8 mouse cellular contexts compared by ENCODE assay signal in the genomic region with DNA sequence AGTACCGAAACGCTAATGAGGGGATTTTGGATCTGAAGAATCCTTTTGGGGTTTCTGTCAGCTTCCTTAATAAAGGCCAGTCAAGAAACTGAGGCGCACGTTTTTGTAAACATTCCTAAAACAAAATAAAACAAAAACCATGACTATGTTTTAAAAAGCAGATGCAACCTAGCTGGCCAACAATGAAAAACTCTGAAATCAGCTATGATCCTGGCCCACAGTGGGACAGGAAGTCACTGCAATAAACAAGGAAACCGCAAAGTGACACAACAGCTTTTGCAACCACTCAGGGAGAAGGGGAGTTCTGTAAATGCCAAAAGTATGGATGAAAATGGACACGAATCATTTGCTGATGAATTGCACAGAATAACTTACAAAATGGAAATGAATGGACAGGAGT. TPM values are rescaled to one million over a fixed set of nuclear protein-coding genes. Genes with fewer than 3 reads are reported as not detected.
DNase-seq lines count a peak whose midpoint lies in the region; ATAC-seq lines count a peak whose summit lies in the region.

No protein-coding gene starts in this region.

- no peak for ATAC-seq in kidney, embryonic 14.5 days (ENCODE audit: low FRiP score, low TSS enrichment)
- ATAC-seq in common myeloid progenitor, adult 5-6 weeks (replicated peaks; ENCODE audit: low read depth, poor library complexity, severe bottlenecking), result peak; percentile 22; the same call in 1 of the 2 replicates
- no peak for ATAC-seq in intestine, embryonic 15.5 days
- no peak for ATAC-seq in midbrain, embryonic 16.5 days

- peaks cover 14% of the 10 kb centered on the region; the same call in 1 of the 2 replicates for H3K4me1 ChIP-seq in kidney, embryonic 14.5 days (ENCODE audit: control insufficient read depth, insufficient read depth, low read length)
- peaks cover 7% of the 10 kb centered on the region for H3K4me1 ChIP-seq in intestine, embryonic 15.5 days (replicated peaks)
- peaks cover 19% of the 10 kb centered on the region for H3K4me1 ChIP-seq in midbrain, embryonic 16.5 days (ENCODE audit: control insufficient read depth, insufficient read depth, low read length)

- H3K9ac ChIP-seq in kidney, embryonic 14.5 days (ENCODE audit: low read depth, low read length), result no peak overlapping the region
- H3K9ac ChIP-seq in intestine, embryonic 15.5 days, result no peak overlapping the region
- no peak overlapping the region for H3K9ac ChIP-seq in midbrain, embryonic 16.5 days (ENCODE audit: low read depth, low read length)

- 11% methylated on average over 6 of the region's 6 CpGs for WGBS in kidney, embryonic 14.5 days
- 11% methylated on average over 6 of the region's 6 CpGs for WGBS in intestine, embryonic 15.5 days
- 15% methylated on average over 6 of the region's 6 CpGs for WGBS in midbrain, embryonic 16.5 days

- H3K9me3 ChIP-seq in kidney, embryonic 14.5 days (ENCODE audit: control insufficient read depth, low read length), result no peaks in the 10 kb centered on the region
- no peaks in the 10 kb centered on the region for H3K9me3 ChIP-seq in intestine, embryonic 15.5 days
- no peaks in the 10 kb centered on the region for H3K9me3 ChIP-seq in midbrain, embryonic 16.5 days (replicated peaks; ENCODE audit: control insufficient read depth, low read length, poor library complexity, severe bottlenecking)

- no peak overlapping the region for H3K27ac ChIP-seq in kidney, embryonic 14.5 days (ENCODE audit: low read depth, low read length)
- peak overlapping the region; percentile 23; the same call in 1 of the 2 replicates for H3K27ac ChIP-seq in intestine, embryonic 15.5 days
- H3K27ac ChIP-seq in midbrain, embryonic 16.5 days (ENCODE audit: low read length), result no peak overlapping the region

- DNase-seq in kidney, postnatal 14 days, result no peak
- DNase-seq in c-Kit-positive CD71-positive TER-119-positive erythroid progenitor cells, embryonic 14.5 days (ENCODE audit: low spot score), result no peak
- DNase-seq in thymus, postnatal 10 days (ENCODE audit: low spot score in 2 of 2), result no peak
- DNase-seq in kidney, adult 18-20 months, result no peak

- no peaks in the 10 kb centered on the region for H3K36me3 ChIP-seq in kidney, embryonic 14.5 days (ENCODE audit: control insufficient read depth, insufficient read depth, low read length)
- no peaks in the 10 kb centered on the region for H3K36me3 ChIP-seq in intestine, embryonic 15.5 days
- no peaks in the 10 kb centered on the region for H3K36me3 ChIP-seq in midbrain, embryonic 16.5 days (ENCODE audit: control insufficient read depth, insufficient read depth, low read length)

- H3K27me3 ChIP-seq in kidney, embryonic 14.5 days (ENCODE audit: control insufficient read depth, insufficient read depth, low read length), result no peaks in the 10 kb centered on the region
- no peaks in the 10 kb centered on the region for H3K27me3 ChIP-seq in intestine, embryonic 15.5 days (replicated peaks)
- H3K27me3 ChIP-seq in midbrain, embryonic 16.5 days (ENCODE audit: control insufficient read depth, insufficient read depth, low read depth, low read length), result 0 out of 2 replicates have a peak, but pooled peaks cover under 1% of the 10 kb centered on the region

- H3K4me2 ChIP-seq in kidney, embryonic 14.5 days (replicated peaks; ENCODE audit: low read depth, low read length), result peak overlapping the region; percentile 88
- H3K4me2 ChIP-seq in intestine, embryonic 15.5 days (replicated peaks), result peak overlapping the region; percentile 82
- peak overlapping the region; percentile 68 for H3K4me2 ChIP-seq in midbrain, embryonic 16.5 days (ENCODE audit: low read length)

- H3K4me3 ChIP-seq in kidney, embryonic 14.5 days (ENCODE audit: low read length), result peak overlapping the region; percentile 55
- H3K4me3 ChIP-seq in intestine, embryonic 15.5 days (replicated peaks), result peak overlapping the region; percentile 47
- peak overlapping the region; percentile 46 for H3K4me3 ChIP-seq in midbrain, embryonic 16.5 days (ENCODE audit: low read depth, low read length)

RNA-seq across cellular contexts. Expression of a gene that starts 5.4 kb away (rescaled TPM):
- polyA plus RNA-seq in kidney, embryonic 14.5 days (2014; fragmentation: Nextera tagmentation; extraction: Ambion mirVana), result 6.9 and 10.0 TPM in 2 replicates
- total RNA-seq in common myeloid progenitor, adult 5-6 weeks (2017), result 1.2 and 2.5 TPM in 2 replicates
- 4.9 and 5.4 TPM in 2 replicates for polyA plus RNA-seq in intestine, embryonic 15.5 days (2015; fragmentation: Nextera tagmentation; extraction: Ambion mirVana)
- 5.9 and 7.7 TPM in 2 replicates for polyA plus RNA-seq in midbrain, embryonic 16.5 days (2015; fragmentation: Nextera tagmentation; extraction: Ambion mirVana)

RNA-seq across cellular contexts. Expression of a gene that starts 8.5 kb away (rescaled TPM):
- 0.04 and 0.07 TPM in 2 replicates for polyA plus RNA-seq in kidney, embryonic 14.5 days (2014; fragmentation: Nextera tagmentation; extraction: Ambion mirVana)
- not detected in 2 replicates for total RNA-seq in common myeloid progenitor, adult 5-6 weeks (2017)
- 0.03 and 0.06 TPM in 2 replicates for polyA plus RNA-seq in intestine, embryonic 15.5 days (2015; fragmentation: Nextera tagmentation; extraction: Ambion mirVana)
- polyA plus RNA-seq in midbrain, embryonic 16.5 days (2015; fragmentation: Nextera tagmentation; extraction: Ambion mirVana), result 0.14 and 0.15 TPM in 2 replicates

RNA-seq across cellular contexts. Expression of a gene that starts 45.2 kb away (rescaled TPM):
- polyA plus RNA-seq in kidney, embryonic 14.5 days (2014; fragmentation: Nextera tagmentation; extraction: Ambion mirVana), result 179 and 188 TPM in 2 replicates
- 61.1 and 65.9 TPM in 2 replicates for total RNA-seq in common myeloid progenitor, adult 5-6 weeks (2017)
- 186 and 194 TPM in 2 replicates for polyA plus RNA-seq in intestine, embryonic 15.5 days (2015; fragmentation: Nextera tagmentation; extraction: Ambion mirVana)
- 218 and 245 TPM in 2 replicates for polyA plus RNA-seq in midbrain, embryonic 16.5 days (2015; fragmentation: Nextera tagmentation; extraction: Ambion mirVana)
